Comparison of ENCODE assay signal across 1 mouse cellular context in the genomic region with DNA sequence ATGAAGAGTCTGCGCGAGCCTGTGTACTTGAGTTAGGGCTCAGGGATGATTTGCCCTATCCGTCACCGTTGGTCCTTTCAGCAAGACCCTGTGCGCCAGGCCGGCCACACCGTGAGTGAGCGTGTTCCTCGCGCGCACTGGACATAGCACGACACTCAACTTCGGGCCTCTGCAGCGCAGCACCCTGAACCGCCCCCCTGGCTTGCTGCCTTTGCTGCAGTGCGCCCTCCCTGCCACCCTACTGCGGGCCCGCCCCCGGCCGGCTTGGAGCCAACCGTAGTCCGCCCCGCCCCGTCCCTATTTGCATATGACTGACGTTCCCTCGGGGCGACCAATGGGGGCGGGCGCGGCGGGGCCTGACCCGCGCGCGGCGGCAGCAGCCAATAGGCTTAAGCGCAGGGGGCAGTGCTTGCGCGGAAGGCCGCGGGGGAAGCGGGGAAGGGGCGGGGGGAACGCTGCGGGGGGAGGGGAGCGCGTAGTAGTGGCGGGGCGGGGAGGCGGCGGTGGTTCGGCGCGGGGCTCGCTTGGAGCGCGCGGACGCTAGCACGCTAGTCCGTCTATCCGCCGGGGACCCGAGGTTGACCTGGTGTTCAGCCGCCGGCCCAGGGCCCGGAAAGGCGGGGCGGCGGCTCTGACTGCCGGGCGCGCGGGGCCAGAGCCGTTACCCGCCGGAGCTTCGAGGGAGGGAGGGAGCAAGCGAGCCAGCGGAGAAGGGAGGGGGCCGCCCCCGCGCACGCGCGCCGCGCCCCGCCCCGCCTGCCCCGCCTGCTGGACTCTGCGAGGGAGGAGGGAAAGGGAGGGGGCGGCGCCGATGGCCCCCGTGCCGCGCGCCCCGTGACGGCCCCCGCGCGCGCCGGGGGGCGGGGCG.
TF ChIP-seq lines count a peak whose summit lies in the region.

No protein-coding gene starts in this region.

TF ChIP-seq in MEL, 35 proteins besides CTCF, POLR2A, EP300 and RAD21 (continued from another document):
- TF ChIP-seq BHLHE40 (IDR thresholded peaks at IDR 0.05; ENCODE audit: borderline replicate concordance, low read depth, low read length), result no peak
- TF ChIP-seq NELFE (IDR thresholded peaks at IDR 0.05; ENCODE audit: low read depth, low read length), result peak; percentile 70
- 0 out of 2 replicates have a peak, but pooled peaks have one; percentile 56 for TF ChIP-seq POLR2AphosphoS5 (IDR thresholded peaks at IDR 0.05; ENCODE audit: borderline replicate concordance, low read depth, low read length)
- TF ChIP-seq E2F4 (IDR thresholded peaks at IDR 0.05; ENCODE audit: borderline replicate concordance, low read depth, low read length), result no peak
- no peak for TF ChIP-seq GATA1 (IDR thresholded peaks at IDR 0.05; ENCODE audit: low read depth, low read length)
- TF ChIP-seq UBTF (IDR thresholded peaks at IDR 0.05; ENCODE audit: borderline replicate concordance, insufficient read depth, low read depth, low read length), result no peak
- TF ChIP-seq SIN3A (IDR thresholded peaks at IDR 0.05; ENCODE audit: low read length), result no peak; the same call in none of the 2 replicates
- no peak for TF ChIP-seq MYC (IDR thresholded peaks at IDR 0.05; ENCODE audit: low read depth, low read length)
- no peak for TF ChIP-seq MAFK (IDR thresholded peaks at IDR 0.05; ENCODE audit: borderline replicate concordance, low read depth, low read length)
- TF ChIP-seq USF1 (IDR thresholded peaks at IDR 0.05; ENCODE audit: low read depth, low read length), result 0 out of 2 replicates have a peak, but pooled peaks have one; percentile 33
- TF ChIP-seq SMC3 (IDR thresholded peaks at IDR 0.05; ENCODE audit: low read depth, low read length), result 0 out of 2 replicates have a peak, but pooled peaks have one; percentile 1
- TF ChIP-seq MEF2A (IDR thresholded peaks at IDR 0.05; ENCODE audit: extremely low read depth, insufficient replicate concordance, low read depth, low read length, poor library complexity, severe bottlenecking), result no peak
- 0 out of 2 replicates have a peak, but pooled peaks have one; percentile 27 for TF ChIP-seq TBP (IDR thresholded peaks at IDR 0.05; ENCODE audit: low read depth, low read length)
- peak; percentile 23; the same call in 1 of the 2 replicates for TF ChIP-seq MAX (IDR thresholded peaks at IDR 0.05; ENCODE audit: low read length)
- peak; percentile 74; the same call in 1 of the 2 replicates for TF ChIP-seq ZMIZ1 (IDR thresholded peaks at IDR 0.05; ENCODE audit: low read depth, low read length)
- peak; percentile 67 for TF ChIP-seq HCFC1 (IDR thresholded peaks at IDR 0.05; ENCODE audit: low read depth, low read length)
- TF ChIP-seq CHD1 (IDR thresholded peaks at IDR 0.05; ENCODE audit: low read depth, low read length), result no peak
- TF ChIP-seq TAL1 (IDR thresholded peaks at IDR 0.05; ENCODE audit: low read length), result no peak
- no peak for TF ChIP-seq ZC3H11A (IDR thresholded peaks at IDR 0.05; ENCODE audit: low read depth, low read length)
- peak; percentile 39; the same call in 1 of the 2 replicates for TF ChIP-seq TCF12 (IDR thresholded peaks at IDR 0.05; ENCODE audit: low read depth, low read length)
- no peak for TF ChIP-seq USF2 (IDR thresholded peaks at IDR 0.05; ENCODE audit: borderline replicate concordance in 1 of 2, insufficient read depth in 1 of 2, low read depth in 1 of 2, low read length in 2 of 2)
- TF ChIP-seq GABPA (IDR thresholded peaks at IDR 0.05; ENCODE audit: low read depth, low read length), result no peak
- TF ChIP-seq MXI1 (IDR thresholded peaks at IDR 0.05; ENCODE audit: low read depth, low read length), result peak; percentile 30; the same call in 1 of the 2 replicates
- TF ChIP-seq NRF1 (IDR thresholded peaks at IDR 0.05; ENCODE audit: insufficient read depth, low read depth, low read length, poor library complexity, severe bottlenecking), result peak; percentile 78
- TF ChIP-seq POLR2AphosphoS2 (IDR thresholded peaks at IDR 0.05; ENCODE audit: low read length), result peak; percentile 75
- no peak; the same call in 1 of the 2 replicates for TF ChIP-seq KAT2A (conservative IDR thresholded peaks at IDR 0.05; ENCODE audit: low read depth, low read length)
- no peak for TF ChIP-seq ZKSCAN1 (IDR thresholded peaks at IDR 0.05; ENCODE audit: low read depth, low read length)
- TF ChIP-seq ZNF384 (IDR thresholded peaks at IDR 0.05; ENCODE audit: low read depth, low read length), result no peak
- no peak for TF ChIP-seq CHD2 (IDR thresholded peaks at IDR 0.05; ENCODE audit: low read length)
- 0 out of 2 replicates have a peak, but pooled peaks have one; percentile 16 for TF ChIP-seq ELF1 (IDR thresholded peaks at IDR 0.05; ENCODE audit: low read depth, low read length)
- TF ChIP-seq ETS1 (IDR thresholded peaks at IDR 0.05; ENCODE audit: low read depth, low read length), result 0 out of 2 replicates have a peak, but pooled peaks have one; percentile 4
TF ChIP-seq in MEL: peak in this region for 15.
